Mouse (Mus musculus) embryonic facial prominence, embryonic 13.5 days (tissue): ENCODE results near the gene Wdr59. TPM values are rescaled to one million over a fixed set of nuclear protein-coding genes. Genes with fewer than 3 reads are reported as not detected.

Source experiments
- ATAC-seq: fragments of 200-750 bp; cut with Nextera tagmentation; 2 replicates; pipeline ENCODE4 v1.8.0; 2017; ENCODE audit warnings: low read depth; ENCODE audit not compliant: insufficient number of reproducible peaks, insufficient read depth, low FRiP score, low TSS enrichment
- H3K27ac ChIP-seq: fragments of 300-500 bp; sonication (generic); 2 replicates; pipeline ENCODE4 v1.5.1; 2015; ENCODE audit warnings: moderate library complexity, mild to moderate bottlenecking, inconsistent platforms
- H3K27me3 ChIP-seq: fragments of 300-500 bp; sonication (generic); 2 replicates; pipeline ENCODE4 v1.6.1; 2015; ENCODE audit warnings: mild to moderate bottlenecking, inconsistent platforms
- H3K36me3 ChIP-seq: fragments of 300-500 bp; sonication (generic); 2 replicates; pipeline ENCODE4 v1.6.1; 2015; ENCODE audit warnings: mild to moderate bottlenecking, inconsistent platforms
- H3K4me1 ChIP-seq: fragments of 300-500 bp; sonication (generic); 2 replicates; pipeline ENCODE4 v1.6.1; 2015; ENCODE audit warnings: inconsistent platforms
- H3K4me2 ChIP-seq: fragments of 300-500 bp; sonication (generic); 2 replicates; pipeline ENCODE4 v1.6.1; 2015; ENCODE audit warnings: moderate library complexity, mild to moderate bottlenecking, inconsistent platforms
- H3K4me3 ChIP-seq: fragments of 300-500 bp; sonication (generic); 2 replicates; pipeline ENCODE4 v1.5.1; 2015; ENCODE audit warnings: mild to moderate bottlenecking, inconsistent platforms
- H3K9ac ChIP-seq: fragments of 300-500 bp; sonication (generic); 2 replicates; pipeline ENCODE4 v1.6.1; 2015; ENCODE audit warnings: mild to moderate bottlenecking, inconsistent platforms
- H3K9me3 ChIP-seq: fragments of 300-500 bp; sonication (generic); 2 replicates; pipeline ENCODE4 v1.6.1; 2016; ENCODE audit warnings: inconsistent platforms
- WGBS: fragments of 180-500 bp; shearing (Covaris S2); methylation state at CpG from one replicate; pipeline ENCODE4 v1.1.7; 2015; ENCODE audit warnings: mixed read lengths; 5-methylcytosine and 5-hydroxymethylcytosine counted together
- microRNA-seq: library from miRNA; unstranded; fragments of <30 nt; microRNA quantifications from one replicate; pipeline ENCODE4, GENCODE M21; 2016
- polyA plus RNA-seq: library from polyadenylated mRNA; unstranded; fragments of >200 nt; fragmentation: Nextera tagmentation; extraction: Ambion mirVana; gene quantifications from 2 replicates; pipeline ENCODE4 v1.2.1, GENCODE M21; 2015

The Wdr59 gene
- polyA plus RNA-seq, 1 experiment from 2014 or later = 8.0 TPM

GRCm38 (mm10) chr8:111435071-111435828, 86.6 kb downstream of the Wdr59 start:
- Histone ChIP-seq H3K4me2 (no peak overlapping the region), H3K9ac (no peak overlapping the region), H3K27ac (no peak overlapping the region), H3K4me1 (no peaks in the 10 kb centered on the region), H3K36me3 (no peaks in the 10 kb centered on the region), H3K4me3 (no peak overlapping the region), H3K9me3 (no peaks in the 10 kb centered on the region), H3K27me3 (no peaks in the 10 kb centered on the region)
- no peak for ATAC-seq
- WGBS = 58% methylated on average over 11 of the region's 11 CpGs

GRCm38 (mm10) chr8:111424646-111425045, 97.2 kb downstream of the Wdr59 start:
- H3K9me3 ChIP-seq = no peaks in the 10 kb centered on the region
- ATAC-seq = no peak
- no peak overlapping the region for H3K9ac ChIP-seq
- no peaks in the 10 kb centered on the region for H3K27me3 ChIP-seq
- H3K36me3 ChIP-seq = no peaks in the 10 kb centered on the region
- H3K4me3 ChIP-seq = no peak overlapping the region
- no peak overlapping the region for H3K4me2 ChIP-seq
- no peak overlapping the region for H3K27ac ChIP-seq
- H3K4me1 ChIP-seq = no peaks in the 10 kb centered on the region
- 86% methylated on average over 9 of the region's 9 CpGs for WGBS

- H3K27ac ChIP-seq = no peak overlapping the region
These were observed 97.7 kb downstream of the Wdr59 start for GRCm38 (mm10) chr8:111424181-111424580.

GRCm38 (mm10) chr8:111422614-111423013, 99.3 kb downstream of the Wdr59 start:
- Histone ChIP-seq H3K4me2 (no peak overlapping the region), H3K9me3 (no peaks in the 10 kb centered on the region), H3K27ac (no peak overlapping the region), H3K4me3 (no peak overlapping the region), H3K27me3 (no peaks in the 10 kb centered on the region), H3K36me3 (no peaks in the 10 kb centered on the region), H3K9ac (no peak overlapping the region), H3K4me1 (no peaks in the 10 kb centered on the region)
- 69% methylated on average over 2 of the region's 2 CpGs for WGBS
- ATAC-seq = no peak

More at GRCm38 (mm10) chr8:111424181-111424580, 97.7 kb downstream of the Wdr59 start:
- no peak overlapping the region for H3K4me2 ChIP-seq
- H3K9me3 ChIP-seq = no peaks in the 10 kb centered on the region
- H3K36me3 ChIP-seq = no peaks in the 10 kb centered on the region
- 81% methylated on average over 11 of the region's 11 CpGs for WGBS
- no peak for ATAC-seq
- H3K27me3 ChIP-seq = no peaks in the 10 kb centered on the region
- no peaks in the 10 kb centered on the region for H3K4me1 ChIP-seq
- H3K9ac ChIP-seq = no peak overlapping the region
- no peak overlapping the region for H3K4me3 ChIP-seq

- Histone ChIP-seq H3K27ac (no peak overlapping the region), H3K4me1 (no peaks in the 10 kb centered on the region), H3K9ac (no peak overlapping the region), H3K27me3 (peaks cover 3% of the 10 kb centered on the region; the same call in 1 of the 2 replicates), H3K4me2 (no peak overlapping the region), H3K36me3 (no peaks in the 10 kb centered on the region), H3K9me3 (no peaks in the 10 kb centered on the region), H3K4me3 (no peak overlapping the region)
- 73% methylated on average over 3 of the region's 3 CpGs for WGBS
- no peak for ATAC-seq
These were observed 102.7 kb downstream of the Wdr59 start for GRCm38 (mm10) chr8:111419171-111419570.

- H3K9me3 ChIP-seq = no peaks in the 10 kb centered on the region
- H3K27ac ChIP-seq = no peak overlapping the region
- no peaks in the 10 kb centered on the region for H3K36me3 ChIP-seq
- no peaks in the 10 kb centered on the region for H3K4me1 ChIP-seq
- no peak for ATAC-seq
- H3K27me3 ChIP-seq = peaks cover 3% of the 10 kb centered on the region; the same call in 1 of the 2 replicates
- no peak overlapping the region for H3K4me2 ChIP-seq
- H3K9ac ChIP-seq = no peak overlapping the region
- 35% methylated on average over 9 of the region's 9 CpGs for WGBS
- H3K4me3 ChIP-seq = no peak overlapping the region
These were observed 103.3 kb downstream of the Wdr59 start for GRCm38 (mm10) chr8:111418601-111419000.

- WGBS = 80% methylated on average over 10 of the region's 10 CpGs
- Histone ChIP-seq H3K9ac (no peak overlapping the region), H3K9me3 (no peaks in the 10 kb centered on the region), H3K36me3 (no peaks in the 10 kb centered on the region), H3K27me3 (peaks cover 3% of the 10 kb centered on the region; the same call in 1 of the 2 replicates), H3K27ac (no peak overlapping the region), H3K4me2 (no peak overlapping the region), H3K4me3 (no peak overlapping the region), H3K4me1 (no peaks in the 10 kb centered on the region)
- no peak for ATAC-seq
These were observed 104.7 kb downstream of the Wdr59 start for GRCm38 (mm10) chr8:111417222-111417621.

- Histone ChIP-seq H3K9me3 (no peaks in the 10 kb centered on the region), H3K4me3 (no peak overlapping the region), H3K9ac (no peak overlapping the region), H3K4me1 (no peaks in the 10 kb centered on the region), H3K27me3 (peaks cover 3% of the 10 kb centered on the region; the same call in 1 of the 2 replicates), H3K36me3 (no peaks in the 10 kb centered on the region), H3K27ac (no peak overlapping the region), H3K4me2 (no peak overlapping the region)
- 52% methylated on average over 4 of the region's 4 CpGs for WGBS
- no peak for ATAC-seq
These were observed 118.5 kb downstream of the Wdr59 start for GRCm38 (mm10) chr8:111403391-111403790.

Small RNAs within 50 kb of the gene (microRNA-seq; reads per million reads assigned to microRNA genes)
- not detected for gene Mir1957b

Other genes with a start within 250 kb of the Wdr59 start
- gene Rfwd3, start 221.9 kb downstream of the Wdr59 start, polyA plus RNA-seq = 48.3 and 50.1 TPM in 2 replicates
- 0.69 and 0.72 TPM in 2 replicates for gene Mlkl, start 183.9 kb downstream of the Wdr59 start, polyA plus RNA-seq
- gene Fa2h, start 128.3 kb downstream of the Wdr59 start, polyA plus RNA-seq = 0.17 TPM in 1 of 2 replicates, not detected in the other
- 36.2 and 51.5 TPM in 2 replicates for gene Znrf1, start 14.0 kb upstream of the Wdr59 start, polyA plus RNA-seq
- gene Ldhd, start 108.3 kb upstream of the Wdr59 start, polyA plus RNA-seq = 0.41 and 0.44 TPM in 2 replicates
- gene Zfp1, start 121.3 kb upstream of the Wdr59 start, polyA plus RNA-seq = 29.6 and 30.2 TPM in 2 replicates
- 1.2 TPM in 1 of 2 replicates, not detected in the other for gene Ctrb1, start 168.9 kb upstream of the Wdr59 start, polyA plus RNA-seq
- 35.6 and 37.3 TPM in 2 replicates for gene Bcar1, start 221.7 kb upstream of the Wdr59 start, polyA plus RNA-seq